Mouse (Mus musculus) lung, embryonic 14.5 days (tissue): Measurements from ENCODE around the gene Hist2h3c1. TPM values are rescaled to one million over a fixed set of nuclear protein-coding genes. Genes with fewer than 3 reads are reported as not detected.
"Not testable (repeated sequence)": the region's sequence is repeated elsewhere in the genome, so short reads cannot be mapped to it uniquely, and the experiment has no call there.

Experiments
- ATAC-seq: fragments of 200-750 bp; cut with Nextera tagmentation; 2 replicates; pipeline ENCODE4 v1.8.0; 2017; ENCODE audit warnings: mild to moderate bottlenecking, moderate TSS enrichment, moderate library complexity; ENCODE audit not compliant: insufficient read depth
- DNase-seq: peaks from one replicate; pipeline ENCODE4 v3.0.0-alpha.2; 2015
- H3K27ac ChIP-seq: fragments of 300-500 bp; sonication (generic); 2 replicates; pipeline ENCODE4 v1.5.1; 2014; ENCODE audit warnings: low read depth, mild to moderate bottlenecking, moderate library complexity
- H3K27me3 ChIP-seq: fragments of 300-500 bp; sonication (generic); 2 replicates; pipeline ENCODE4 v1.6.1; 2014; ENCODE audit warnings: low read length, control low read depth; ENCODE audit not compliant: insufficient read depth
- H3K36me3 ChIP-seq: fragments of 300-500 bp; sonication (generic); 2 replicates; pipeline ENCODE4 v1.6.1; 2014; ENCODE audit warnings: control low read depth; ENCODE audit not compliant: insufficient read depth
- H3K4me1 ChIP-seq: fragments of 300-500 bp; sonication (generic); 2 replicates; pipeline ENCODE4 v1.6.1; 2014; ENCODE audit warnings: antibody characterized with exemption, control low read depth; ENCODE audit not compliant: insufficient read depth
- H3K4me2 ChIP-seq: fragments of 300-500 bp; sonication (generic); 2 replicates; pipeline ENCODE4 v1.6.1; 2014; ENCODE audit warnings: mild to moderate bottlenecking
- H3K4me3 ChIP-seq: fragments of 300-500 bp; sonication (generic); 2 replicates; pipeline ENCODE4 v1.5.1; 2014; ENCODE audit warnings: low read depth, low read length
- H3K9ac ChIP-seq: fragments of 300-500 bp; sonication (generic); 2 replicates; pipeline ENCODE4 v1.6.1; 2014
- H3K9me3 ChIP-seq: fragments of 300-500 bp; sonication (generic); 2 replicates; pipeline ENCODE4 v1.6.1; 2016; ENCODE audit warnings: low read depth, low read length, control low read depth
- CTCF ChIP-seq: IDR thresholded peaks from 2 replicates; pipeline ENCODE4 v1.5.1; 2016; ENCODE audit warnings: antibody characterized with exemption, low read depth
- WGBS: fragments of 180-500 bp; shearing (Covaris S2); extraction: QIAGEN DNeasy Blood & Tissue Kit; methylation state at CpG from one replicate; pipeline ENCODE4 v1.1.7; 2014; 5-methylcytosine and 5-hydroxymethylcytosine counted together
- polyA plus RNA-seq: library from polyadenylated mRNA; unstranded; fragments of >200 nt; fragmentation: Nextera tagmentation; extraction: Ambion mirVana; gene quantifications from 2 replicates; pipeline ENCODE4 v1.2.1, GENCODE M21; 2014

Gene Hist2h3c1
- polyA plus RNA-seq, 1 experiment from 2014 or later: 0.30 TPM

- Histone ChIP-seq H3K27me3 (no peaks in the 10 kb centered on the region), H3K9ac (peak overlapping the region; percentile 47), H3K9me3 (no peaks in the 10 kb centered on the region), H3K4me2 (peak overlapping the region; percentile 54), H3K4me1 (peaks cover 10% of the 10 kb centered on the region), H3K4me3 (0 out of 2 replicates have a peak overlapping the region, but pooled peaks have one; percentile 9), H3K27ac (peak overlapping the region; percentile 94), H3K36me3 (no peaks in the 10 kb centered on the region)
- no peak for TF ChIP-seq CTCF
- peak; percentile 14 for DNase-seq
- 72% methylated on average over 9 of the region's 9 CpGs for WGBS
- no peak for ATAC-seq
These were observed 5.7 kb upstream of the Hist2h3c1 start for GRCm38 (mm10) chr3:96240799-96241197.

DNA sequence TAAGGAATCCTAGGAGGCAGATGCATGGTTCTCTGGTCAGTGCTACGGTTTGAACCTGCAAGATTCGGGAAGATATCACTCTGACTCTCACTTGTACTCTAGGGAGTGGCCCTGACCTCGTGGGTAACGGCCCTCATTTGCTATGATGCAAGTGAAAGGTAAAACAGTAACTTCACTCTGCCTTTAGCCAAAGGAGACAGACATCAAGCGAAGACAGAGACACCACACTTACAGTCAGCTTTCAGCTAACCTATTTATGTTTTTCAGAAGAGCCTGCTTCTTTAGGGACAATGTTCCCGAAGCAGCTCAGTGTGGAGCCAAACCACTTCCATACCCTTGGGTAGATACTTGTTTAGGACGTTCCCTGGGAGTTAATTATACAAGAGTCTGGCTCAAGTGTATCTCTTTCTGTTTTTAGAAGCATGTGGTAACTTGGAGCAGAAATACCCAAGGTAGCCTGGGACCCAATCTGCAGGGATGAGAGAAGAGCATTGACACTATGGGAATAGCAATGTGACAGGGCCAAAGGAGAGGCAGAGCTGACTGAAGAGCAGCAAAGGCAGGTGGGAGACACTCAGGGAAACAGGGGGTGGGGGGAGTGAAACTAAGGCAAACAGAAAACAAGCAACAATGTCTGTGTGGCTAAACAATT, 2.4 kb upstream of the Hist2h3c1 start:
- WGBS: 75% methylated on average over 7 of the region's 7 CpGs
- H3K27me3 ChIP-seq: no peaks in the 10 kb centered on the region
- H3K4me1 ChIP-seq: peaks cover 8% of the 10 kb centered on the region
- H3K9me3 ChIP-seq: no peaks in the 10 kb centered on the region
- ATAC-seq (no peak), DNase-seq (no peak)
- H3K36me3 ChIP-seq: no peaks in the 10 kb centered on the region
- no peak for TF ChIP-seq CTCF
- H3K4me3 ChIP-seq: peak overlapping the region; percentile 42
- peak overlapping the region; percentile 98 for H3K27ac ChIP-seq
- peak overlapping the region; percentile 67 for H3K9ac ChIP-seq
- peak overlapping the region; percentile 70 for H3K4me2 ChIP-seq

- H3K27me3 ChIP-seq, H3K4me1 ChIP-seq, H3K36me3 ChIP-seq, H3K9me3 ChIP-seq: not testable (repeated sequence)
- peak within 1 kb of the TSS; percentile 67 for H3K9ac ChIP-seq
- H3K4me2 ChIP-seq: peak within 1 kb of the TSS; percentile 70
- DNase-seq (peak; percentile 80), ATAC-seq (peak; percentile 82)
- 1% methylated on average over 18 of the region's 88 CpGs for WGBS
- peak within 1 kb of the TSS; percentile 98 for H3K27ac ChIP-seq
- H3K4me3 ChIP-seq: peak within 1 kb of the TSS; percentile 42
These were observed 1.2 kb upstream of the Hist2h3c1 start, which contains the start of gene Hist2h2aa1 for GRCm38 (mm10) chr3:96245003-96245886. Gene Hist2h2aa1 (plus strand): TSS chr3:96245497.

DNA sequence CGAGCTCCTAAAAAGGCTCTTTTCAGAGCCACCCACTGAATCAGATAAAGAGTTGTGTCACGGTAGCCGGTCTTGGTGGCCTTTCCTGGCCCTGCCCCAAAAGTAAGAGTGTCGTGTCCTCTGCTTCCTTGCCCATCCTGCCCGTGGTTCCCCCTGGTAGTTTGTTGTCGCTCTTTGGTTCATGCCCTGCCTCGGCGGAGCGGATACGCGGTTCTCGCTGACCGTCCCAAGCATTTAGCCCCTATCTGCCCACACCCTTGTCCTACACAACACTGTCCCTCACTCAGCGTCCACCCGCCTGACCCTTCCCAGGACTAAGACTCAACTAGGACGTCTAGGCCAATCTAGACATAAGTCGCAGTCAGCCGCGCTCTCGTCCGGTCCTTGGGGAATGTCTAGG, 467 bp upstream of the Hist2h3c1 start:
- peak overlapping the region; percentile 22; the same call in 1 of the 2 replicates for H3K4me3 ChIP-seq
- H3K36me3 ChIP-seq, H3K4me2 ChIP-seq, H3K27me3 ChIP-seq, H3K4me1 ChIP-seq, ATAC-seq, H3K9me3 ChIP-seq, DNase-seq: not testable (repeated sequence)
- peak overlapping the region; percentile 43; the same call in 1 of the 2 replicates for H3K9ac ChIP-seq
- peak overlapping the region; percentile 70; the same call in 1 of the 2 replicates for H3K27ac ChIP-seq
- whole genome bisulfite sequencing: 0% methylated on average over 10 of the region's 21 CpGs

- H3K4me3 ChIP-seq: peak overlapping the region; percentile 52
- H3K9ac ChIP-seq: peak overlapping the region; percentile 62
- H3K36me3 ChIP-seq: no peaks in the 10 kb centered on the region
- DNase-seq (peak; percentile 54), ATAC-seq (no peak)
- TF ChIP-seq CTCF: no peak
- peaks cover 8% of the 10 kb centered on the region for H3K4me1 ChIP-seq
- H3K27me3 ChIP-seq: no peaks in the 10 kb centered on the region
- H3K4me2 ChIP-seq: peak overlapping the region; percentile 70
- H3K27ac ChIP-seq: peak overlapping the region; percentile 86
- H3K9me3 ChIP-seq: no peaks in the 10 kb centered on the region
- WGBS: 2% methylated on average over 11 of the region's 11 CpGs
These were observed 1.1 kb downstream of the Hist2h3c1 start for GRCm38 (mm10) chr3:96247356-96248140.

GRCm38 (mm10) chr3:96248141-96249033, 1.9 kb downstream of the Hist2h3c1 start:
- H3K9ac ChIP-seq: peak overlapping the region; percentile 62
- peak overlapping the region; percentile 52 for H3K4me3 ChIP-seq

More at GRCm38 (mm10) chr3:96248141-96249033, 1.9 kb downstream of the Hist2h3c1 start:
- no peak for TF ChIP-seq CTCF
- ATAC-seq (no peak), DNase-seq (peak; percentile 36)
- 30% methylated on average over 6 of the region's 6 CpGs for WGBS
- Histone ChIP-seq H3K4me2 (peak overlapping the region; percentile 70), H3K36me3 (no peaks in the 10 kb centered on the region), H3K4me1 (peaks cover 8% of the 10 kb centered on the region), H3K27me3 (no peaks in the 10 kb centered on the region), H3K9me3 (no peaks in the 10 kb centered on the region), H3K27ac (peak overlapping the region; percentile 86; the same call in 1 of the 2 replicates)
